Mouse (Mus musculus) liver, embryonic 11.5 days (tissue): Measurements from ENCODE around the gene Ppfibp2. TPM values are rescaled to one million over a fixed set of nuclear protein-coding genes. Genes with fewer than 3 reads are reported as not detected.

Source experiments
- ATAC-seq: fragments of 200-750 bp; cut with Nextera tagmentation; replicated peaks from 2 replicates; pipeline ENCODE4 v1.8.0; 2017; ENCODE audit warnings: moderate number of reproducible peaks, mild to moderate bottlenecking, moderate TSS enrichment, moderate library complexity; ENCODE audit not compliant: low FRiP score
- DNase-seq: peaks from one replicate; pipeline ENCODE4 v3.0.0-alpha.2; 2017; ENCODE audit warnings: low spot score
- H3K27ac ChIP-seq: fragments of 300-500 bp; sonication (generic); 2 replicates; pipeline ENCODE4 v1.5.1; 2014; ENCODE audit warnings: mild to moderate bottlenecking, low read depth, low read length, control low read depth
- H3K27me3 ChIP-seq: fragments of 300-500 bp; sonication (generic); replicated peaks from 2 replicates; pipeline ENCODE4 v1.6.1; 2014; ENCODE audit warnings: low read length, mixed read lengths; ENCODE audit not compliant: control insufficient read depth, insufficient read depth
- H3K36me3 ChIP-seq: fragments of 300-500 bp; sonication (generic); 2 replicates; pipeline ENCODE4 v1.6.1; 2014; ENCODE audit warnings: mild to moderate bottlenecking, low read length, moderate library complexity, mixed read lengths; ENCODE audit not compliant: control insufficient read depth, insufficient read depth
- H3K4me1 ChIP-seq: fragments of 300-500 bp; sonication (generic); replicated peaks from 2 replicates; pipeline ENCODE4 v1.6.1; 2014; ENCODE audit warnings: low read length, mixed read lengths; ENCODE audit not compliant: control insufficient read depth, insufficient read depth
- H3K4me2 ChIP-seq: fragments of 300-500 bp; sonication (generic); 2 replicates; pipeline ENCODE4 v1.6.1; 2014; ENCODE audit warnings: mild to moderate bottlenecking, control low read depth, moderate library complexity
- H3K4me3 ChIP-seq: fragments of 300-500 bp; sonication (generic); 2 replicates; pipeline ENCODE4 v1.5.1; 2014; ENCODE audit warnings: low read depth, low read length, control low read depth
- H3K9ac ChIP-seq: fragments of 300-500 bp; sonication (generic); 2 replicates; pipeline ENCODE4 v1.6.1; 2014; ENCODE audit warnings: low read depth, low read length, control low read depth
- H3K9me3 ChIP-seq: fragments of 300-500 bp; sonication (generic); 2 replicates; pipeline ENCODE4 v1.6.1; 2016; ENCODE audit warnings: low read length, inconsistent platforms, mixed read lengths; ENCODE audit not compliant: control insufficient read depth
- WGBS: fragments of 180-500 bp; shearing (Covaris S2); extraction: QIAGEN DNeasy Blood & Tissue Kit; methylation state at CpG from one replicate; pipeline ENCODE4 v1.1.7; 2014; 5-methylcytosine and 5-hydroxymethylcytosine counted together
- polyA plus RNA-seq: library from polyadenylated mRNA; unstranded; fragments of >200 nt; fragmentation: Nextera tagmentation; extraction: Ambion mirVana; gene quantifications from 2 replicates; pipeline ENCODE4 v1.2.1, GENCODE M21; 2014

Ppfibp2 gene
- polyA plus RNA-seq, 1 experiment from 2014 or later, result 9.1 TPM

DNA sequence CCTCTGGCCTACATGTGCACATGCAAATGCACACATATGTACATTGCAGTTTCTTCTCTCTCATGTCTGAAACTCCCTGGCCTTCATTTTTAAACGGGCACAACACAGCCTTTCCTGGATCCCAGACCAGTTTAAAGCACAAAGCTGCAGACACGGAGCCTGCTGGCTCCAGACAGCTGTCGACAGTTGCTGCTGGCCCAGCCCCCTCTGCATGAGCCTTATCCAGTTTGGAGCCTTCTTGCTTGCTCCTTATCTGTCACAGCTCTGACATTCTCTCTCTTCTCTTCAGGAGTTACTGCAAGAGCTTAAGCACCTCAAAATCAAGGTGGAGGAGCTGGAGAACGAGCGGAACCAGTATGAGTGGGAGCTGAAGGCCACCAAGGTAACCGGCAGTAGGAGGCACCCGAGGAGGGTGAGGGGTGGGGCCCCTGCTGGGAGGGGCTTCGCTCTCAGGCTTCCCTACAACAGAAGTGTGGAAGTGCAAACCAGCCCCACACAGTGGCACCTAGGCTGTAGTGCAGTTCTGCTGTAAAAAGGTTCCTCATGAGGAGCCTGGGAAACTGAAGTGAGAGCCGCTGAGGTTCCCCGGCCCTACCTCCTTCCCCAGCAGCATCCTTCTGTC lies 113.6 kb downstream of the Ppfibp2 start:
- DNase-seq, result peak; percentile 76
- H3K27me3 ChIP-seq, result no peaks in the 10 kb centered on the region
- WGBS, result 6% methylated on average over 10 of the region's 10 CpGs
- peak; percentile 95 for ATAC-seq
- peak overlapping the region; percentile 32 for H3K4me3 ChIP-seq
- H3K9me3 ChIP-seq, result no peaks in the 10 kb centered on the region
- peaks cover 7% of the 10 kb centered on the region; the same call in 1 of the 2 replicates for H3K4me1 ChIP-seq
- 0 out of 2 replicates have a peak overlapping the region, but pooled peaks have one; percentile 32 for H3K9ac ChIP-seq
- H3K36me3 ChIP-seq, result no peaks in the 10 kb centered on the region
- peak overlapping the region; percentile 64 for H3K4me2 ChIP-seq
- H3K27ac ChIP-seq, result peak overlapping the region; percentile 39; the same call in 1 of the 2 replicates

GRCm38 (mm10) chr7:107712743-107713142 lies 117.7 kb downstream of the Ppfibp2 start:
- H3K9me3 ChIP-seq, result no peaks in the 10 kb centered on the region
- WGBS, result 77% methylated on average over 6 of the region's 6 CpGs
- no peak overlapping the region for H3K4me2 ChIP-seq
- ATAC-seq (no peak), DNase-seq (no peak)
- H3K36me3 ChIP-seq, result no peaks in the 10 kb centered on the region
- peaks cover 7% of the 10 kb centered on the region; the same call in 1 of the 2 replicates for H3K4me1 ChIP-seq
- H3K27ac ChIP-seq, result no peak overlapping the region
- H3K27me3 ChIP-seq, result no peaks in the 10 kb centered on the region
- H3K4me3 ChIP-seq, result no peak overlapping the region
- no peak overlapping the region for H3K9ac ChIP-seq

GRCm38 (mm10) chr7:107714067-107714466 lies 119.1 kb downstream of the Ppfibp2 start:
- H3K9me3 ChIP-seq, result no peaks in the 10 kb centered on the region
- H3K4me1 ChIP-seq, result no peaks in the 10 kb centered on the region
- ATAC-seq (no peak), DNase-seq (no peak)
- H3K27ac ChIP-seq, result no peak overlapping the region
- H3K27me3 ChIP-seq, result no peaks in the 10 kb centered on the region
- H3K4me3 ChIP-seq, result no peak overlapping the region
- no peak overlapping the region for H3K9ac ChIP-seq
- H3K36me3 ChIP-seq, result no peaks in the 10 kb centered on the region
- WGBS, result 83% methylated on average over 5 of the region's 5 CpGs
- no peak overlapping the region for H3K4me2 ChIP-seq

DNA sequence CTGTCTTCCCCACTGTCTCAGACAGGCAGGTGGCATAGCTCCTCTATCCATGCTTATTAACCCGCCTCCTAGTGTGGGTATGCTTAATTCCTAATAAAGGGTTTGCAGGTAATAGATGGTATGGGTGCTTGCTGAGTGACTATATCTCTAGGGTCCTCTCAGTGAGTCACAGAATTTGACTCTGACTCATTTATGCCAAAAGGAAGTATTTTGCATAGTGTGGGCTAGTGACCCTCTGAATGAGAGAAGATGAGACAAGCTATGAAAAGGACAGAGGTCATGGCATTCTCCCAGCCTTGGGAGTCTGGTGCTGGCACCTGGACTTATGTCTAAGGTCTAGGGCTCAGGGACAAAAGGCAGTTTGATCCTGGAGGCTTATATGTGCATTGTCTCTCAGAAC lies 125.8 kb downstream of the Ppfibp2 start:
- WGBS, result 90% methylated on average over 1 of the region's 1 CpGs
- Histone ChIP-seq H3K9ac (no peak overlapping the region), H3K4me1 (no peaks in the 10 kb centered on the region), H3K4me2 (no peak overlapping the region), H3K9me3 (no peaks in the 10 kb centered on the region), H3K27me3 (no peaks in the 10 kb centered on the region), H3K27ac (no peak overlapping the region), H3K4me3 (no peak overlapping the region), H3K36me3 (no peaks in the 10 kb centered on the region)
- DNase-seq (no peak), ATAC-seq (no peak)

DNA sequence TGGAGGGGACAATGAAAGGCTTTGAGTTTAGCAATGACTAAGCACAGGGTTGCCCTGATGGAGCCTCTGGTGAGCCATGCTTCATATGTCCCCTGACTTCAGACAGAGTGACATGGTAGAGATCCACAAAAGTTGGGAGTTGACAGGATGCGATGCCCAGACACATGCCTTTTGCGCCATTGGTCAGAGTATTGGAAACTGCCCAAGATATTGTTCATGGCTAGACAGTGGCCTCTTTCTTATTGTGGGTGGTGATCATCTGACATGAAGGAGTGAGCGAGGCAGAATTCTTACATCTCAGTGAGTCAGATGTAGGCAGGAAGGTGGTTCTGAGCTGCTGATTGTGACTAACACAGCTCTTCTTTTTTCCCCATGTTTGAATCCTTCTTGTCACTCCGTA lies 127.5 kb downstream of the Ppfibp2 start:
- Histone ChIP-seq H3K4me2 (no peak overlapping the region), H3K9me3 (no peaks in the 10 kb centered on the region), H3K9ac (no peak overlapping the region), H3K4me1 (no peaks in the 10 kb centered on the region), H3K36me3 (no peaks in the 10 kb centered on the region), H3K27ac (no peak overlapping the region), H3K27me3 (no peaks in the 10 kb centered on the region), H3K4me3 (no peak overlapping the region)
- 86% methylated on average over 4 of the region's 4 CpGs for WGBS
- ATAC-seq (no peak), DNase-seq (no peak)

GRCm38 (mm10) chr7:107727538-107727937 lies 132.5 kb downstream of the Ppfibp2 start:
- Histone ChIP-seq H3K4me1 (no peaks in the 10 kb centered on the region), H3K27me3 (no peaks in the 10 kb centered on the region), H3K36me3 (no peaks in the 10 kb centered on the region), H3K9ac (no peak overlapping the region), H3K27ac (no peak overlapping the region), H3K4me2 (no peak overlapping the region), H3K4me3 (no peak overlapping the region), H3K9me3 (no peaks in the 10 kb centered on the region)
- DNase-seq, result no peak
- ATAC-seq, result no peak
- WGBS, result 66% methylated on average over 3 of the region's 3 CpGs

DNA sequence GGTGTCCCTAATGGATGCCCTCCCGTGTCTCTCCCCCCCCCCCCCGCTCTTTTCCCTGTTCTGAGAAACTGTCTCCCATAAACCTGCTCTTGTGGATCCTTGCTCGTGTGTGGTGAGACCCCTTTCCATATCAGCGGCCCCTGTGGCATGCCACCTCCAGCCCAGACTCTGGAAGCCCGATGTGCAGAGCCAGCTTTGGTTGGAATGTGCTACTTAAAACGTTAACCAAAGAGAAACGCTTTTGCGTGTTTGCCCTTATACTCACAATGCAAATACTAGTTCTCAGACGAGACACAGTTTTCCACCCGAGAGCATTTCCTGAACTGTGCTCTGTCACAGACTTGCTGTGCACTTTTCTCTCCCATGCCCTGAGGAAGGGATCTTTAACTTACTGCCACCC lies 135.6 kb downstream of the Ppfibp2 start:
- no peaks in the 10 kb centered on the region for H3K9me3 ChIP-seq
- WGBS, result 81% methylated on average over 9 of the region's 10 CpGs
- no peak overlapping the region for H3K27ac ChIP-seq
- no peaks in the 10 kb centered on the region for H3K27me3 ChIP-seq
- ATAC-seq (no peak), DNase-seq (no peak)
- no peaks in the 10 kb centered on the region for H3K4me1 ChIP-seq
- H3K36me3 ChIP-seq, result no peaks in the 10 kb centered on the region
- H3K9ac ChIP-seq, result no peak overlapping the region
- H3K4me3 ChIP-seq, result no peak overlapping the region
- H3K4me2 ChIP-seq, result no peak overlapping the region

- H3K4me2 ChIP-seq, result no peak overlapping the region
- 73% methylated on average over 2 of the region's 2 CpGs for whole genome bisulfite sequencing
Observed at GRCm38 (mm10) chr7:107733162-107733561, 138.2 kb downstream of the Ppfibp2 start.

DNA sequence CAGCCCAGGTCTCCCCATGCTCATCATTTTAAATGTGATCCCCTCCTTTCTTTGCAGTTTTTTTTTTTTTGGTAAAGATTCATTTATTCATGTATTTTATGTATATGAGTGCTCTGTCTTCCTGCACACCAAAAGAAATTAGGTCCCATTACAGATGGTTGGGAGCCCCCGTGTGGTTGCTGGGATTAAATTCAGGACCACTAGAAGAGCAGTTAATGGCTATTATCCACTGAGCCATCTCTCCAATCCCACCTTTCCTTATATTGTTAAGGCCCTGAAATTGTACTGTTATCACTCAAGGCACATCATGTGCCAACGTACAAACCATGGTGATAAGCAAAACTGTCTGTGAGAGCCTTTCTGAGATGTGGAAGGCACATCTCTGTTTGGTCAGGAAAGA lies 143.7 kb downstream of the Ppfibp2 start:
- Histone ChIP-seq H3K4me2 (no peak overlapping the region), H3K9ac (no peak overlapping the region), H3K36me3 (peaks cover 2% of the 10 kb centered on the region; the same call in 1 of the 2 replicates), H3K27ac (no peak overlapping the region), H3K4me1 (no peaks in the 10 kb centered on the region), H3K27me3 (no peaks in the 10 kb centered on the region), H3K9me3 (no peaks in the 10 kb centered on the region), H3K4me3 (no peak overlapping the region)
- ATAC-seq (no peak), DNase-seq (no peak)
- 38% methylated on average over 2 of the region's 2 CpGs for WGBS

More at GRCm38 (mm10) chr7:107733162-107733561, 138.2 kb downstream of the Ppfibp2 start:
- Histone ChIP-seq H3K9me3 (no peaks in the 10 kb centered on the region), H3K4me3 (no peak overlapping the region), H3K27ac (no peak overlapping the region), H3K4me1 (no peaks in the 10 kb centered on the region), H3K27me3 (no peaks in the 10 kb centered on the region), H3K9ac (no peak overlapping the region), H3K36me3 (no peaks in the 10 kb centered on the region)
- no peak for ATAC-seq
- DNase-seq, result no peak
